Mouse (Mus musculus) MEL (cell line): ENCODE data around the gene Rnf215. TPM values are rescaled to one million over a fixed set of nuclear protein-coding genes. Genes with fewer than 3 reads are reported as not detected.

Experiments used
- DNase-seq: peaks from one replicate; pipeline ENCODE4 v3.0.0; 2011; ENCODE audit warnings: low read depth, low spot score
- H3K27ac ChIP-seq: 2 replicates; pipeline ENCODE4 v1.5.1; 2012; ENCODE audit warnings: low read depth, mild to moderate bottlenecking, control low read depth, low read length, moderate library complexity; ENCODE audit not compliant: control insufficient read depth
- H3K27me3 ChIP-seq, 2 experiments: fragments of 150-350 bp in 1 of 2; sonication (generic) in 1 of 2; 2 replicates each; pipeline ENCODE4 v1.6.1; 2012; ENCODE audit warnings: low read length in 2 of 2, mild to moderate bottlenecking in 2 of 2, improper control_type of control experiment in 1 of 2, moderate library complexity in 1 of 2; ENCODE audit not compliant: insufficient read depth in 2 of 2, control insufficient read depth in 1 of 2
- H3K36me3 ChIP-seq, 2 experiments: 2 replicates each; pipeline ENCODE4 v1.6.1; 2012 to 2014; ENCODE audit warnings: low read length in 2 of 2, improper control_type of control experiment in 1 of 2, inconsistent platforms in 1 of 2, mild to moderate bottlenecking in 1 of 2; ENCODE audit not compliant: insufficient read depth in 2 of 2, control insufficient read depth in 1 of 2
- H3K4me1 ChIP-seq, 2 experiments: fragments of 150-350 bp in 1 of 2; sonication (generic) in 1 of 2; 2 replicates each; pipeline ENCODE4 v1.6.1; 2012; ENCODE audit warnings: low read length in 2 of 2, improper control_type of control experiment in 1 of 2, mild to moderate bottlenecking in 1 of 2; ENCODE audit not compliant: insufficient read depth in 2 of 2, control insufficient read depth in 1 of 2
- H3K4me3 ChIP-seq, 2 experiments: fragments of 150-350 bp in 1 of 2; sonication (generic) in 1 of 2; 2 replicates each; pipeline ENCODE4 v1.5.1; 2012; ENCODE audit warnings: low read depth in 2 of 2, low read length in 2 of 2, mild to moderate bottlenecking in 2 of 2, moderate library complexity in 2 of 2, control low read depth in 1 of 2, improper control_type of control experiment in 1 of 2; ENCODE audit not compliant: control insufficient read depth in 1 of 2, insufficient read depth in 1 of 2
- H3K79me2 ChIP-seq: 2 replicates; pipeline ENCODE4 v1.6.1; 2012; ENCODE audit warnings: mild to moderate bottlenecking, low read length, moderate library complexity; ENCODE audit not compliant: control insufficient read depth, poor library complexity, insufficient read depth
- H3K9ac ChIP-seq: 2 replicates; pipeline ENCODE4 v1.6.1; 2012; ENCODE audit warnings: low read depth, mild to moderate bottlenecking, control low read depth, low read length, moderate library complexity; ENCODE audit not compliant: control insufficient read depth, poor library complexity, severe bottlenecking
- H3K9me3 ChIP-seq: fragments of 150-350 bp; sonication (generic); replicated peaks from 2 replicates; pipeline ENCODE4 v1.6.1; 2012; ENCODE audit warnings: mild to moderate bottlenecking, low read length, improper control_type of control experiment, moderate library complexity; ENCODE audit not compliant: insufficient read depth
- CHD1 ChIP-seq: IDR thresholded peaks from 2 replicates; pipeline ENCODE4 v1.6.1; 2012; ENCODE audit warnings: low read depth, mild to moderate bottlenecking, inconsistent platforms, low read length, improper control_type of control experiment
- E2F4 ChIP-seq: IDR thresholded peaks from 2 replicates; pipeline ENCODE4 v1.6.1; 2011; ENCODE audit warnings: low read depth, low read length, improper control_type of control experiment, borderline replicate concordance
- ELF1 ChIP-seq: IDR thresholded peaks from 2 replicates; pipeline ENCODE4 v1.6.1; 2014; ENCODE audit warnings: low read depth, mild to moderate bottlenecking, inconsistent platforms, low read length, improper control_type of control experiment, moderate library complexity
- GABPA ChIP-seq: IDR thresholded peaks from 2 replicates; pipeline ENCODE4 v1.6.1; 2012; ENCODE audit warnings: low read depth, mild to moderate bottlenecking, inconsistent platforms, low read length, improper control_type of control experiment, moderate library complexity
- KAT2A ChIP-seq: conservative IDR thresholded peaks from 2 replicates; pipeline ENCODE4 v1.6.1; 2012; ENCODE audit warnings: low read depth, low read length, improper control_type of control experiment, inconsistent platforms
- MAFK ChIP-seq: IDR thresholded peaks from 2 replicates; pipeline ENCODE4 v1.6.1; 2011; ENCODE audit warnings: low read depth, mild to moderate bottlenecking, low read length, improper control_type of control experiment, borderline replicate concordance
- MAX ChIP-seq: IDR thresholded peaks from 2 replicates; pipeline ENCODE4 v1.6.1; 2011; ENCODE audit warnings: low read length, improper control_type of control experiment
- MEF2A ChIP-seq: IDR thresholded peaks from 2 replicates; pipeline ENCODE4 v1.6.1; 2014; ENCODE audit warnings: low read depth, mild to moderate bottlenecking, inconsistent platforms, low read length, improper control_type of control experiment; ENCODE audit not compliant: poor library complexity, insufficient replicate concordance, severe bottlenecking; ENCODE audit errors: extremely low read depth
- MXI1 ChIP-seq: IDR thresholded peaks from 2 replicates; pipeline ENCODE4 v1.6.1; 2011; ENCODE audit warnings: mild to moderate bottlenecking, low read depth, low read length, improper control_type of control experiment
- MYB ChIP-seq: IDR thresholded peaks from 2 replicates; pipeline ENCODE4 v1.6.1; 2011; ENCODE audit warnings: mild to moderate bottlenecking, low read depth, low read length, improper control_type of control experiment
- MYC ChIP-seq: IDR thresholded peaks from 2 replicates; pipeline ENCODE4 v1.6.1; 2011; ENCODE audit warnings: low read depth, mild to moderate bottlenecking, low read length, improper control_type of control experiment, moderate library complexity
- POLR2A ChIP-seq, 2 experiments: IDR thresholded peaks; 2 replicates each; pipeline ENCODE4 v1.6.1; 2011 to 2012; ENCODE audit warnings: low read length in 2 of 2, mild to moderate bottlenecking in 2 of 2, control low read depth in 1 of 2, improper control_type of control experiment in 1 of 2, low read depth in 1 of 2, moderate library complexity in 1 of 2; ENCODE audit not compliant: control insufficient read depth in 1 of 2, insufficient read depth in 1 of 2, poor library complexity in 1 of 2
- POLR2AphosphoS5 ChIP-seq: IDR thresholded peaks from 2 replicates; pipeline ENCODE4 v1.6.1; 2012; ENCODE audit warnings: low read depth, borderline replicate concordance, mild to moderate bottlenecking, inconsistent platforms, low read length, moderate library complexity, mixed read lengths
- SMC3 ChIP-seq: IDR thresholded peaks from 2 replicates; pipeline ENCODE4 v1.6.1; 2011; ENCODE audit warnings: low read depth, low read length, improper control_type of control experiment
- TCF12 ChIP-seq: IDR thresholded peaks from 2 replicates; pipeline ENCODE4 v1.6.1; 2014; ENCODE audit warnings: low read depth, mild to moderate bottlenecking, inconsistent platforms, low read length, improper control_type of control experiment, moderate library complexity
- UBTF ChIP-seq: IDR thresholded peaks from 2 replicates; pipeline ENCODE4 v1.6.1; 2012; ENCODE audit warnings: low read depth, mild to moderate bottlenecking, inconsistent platforms, low read length, improper control_type of control experiment, moderate library complexity, borderline replicate concordance; ENCODE audit not compliant: insufficient read depth
- ZC3H11A ChIP-seq: IDR thresholded peaks from 2 replicates; pipeline ENCODE4 v1.6.1; 2012; ENCODE audit warnings: low read depth, mild to moderate bottlenecking, inconsistent platforms, low read length, improper control_type of control experiment
- ZNF384 ChIP-seq: IDR thresholded peaks from 2 replicates; pipeline ENCODE4 v1.6.1; 2012; ENCODE audit warnings: low read depth, mild to moderate bottlenecking, inconsistent platforms, low read length, improper control_type of control experiment
- polyA plus RNA-seq, 2 experiments: library from polyadenylated mRNA; stranded (reverse) in 1 of 2; unstranded in 1 of 2; fragments of >175 nt in 1 of 2; fragments of >200 nt in 1 of 2; gene quantifications; 2 replicates each; pipeline versions ENCODE4 v1.2.1 to v1.2.4; 2012; ENCODE audit warnings: low replicate concordance in 2 of 2, low read depth in 1 of 2; ENCODE audit not compliant: insufficient read length in 2 of 2, insufficient read depth in 1 of 2, missing spikeins in 1 of 2
- total RNA-seq: library from RNA; depleted of rRNA; stranded (reverse); fragments of 300-350 nt; gene quantifications from 2 replicates; pipeline ENCODE4 v1.2.3, GENCODE M21; 2012

The Rnf215 gene
- total and polyA plus RNA-seq, 3 experiments, result 11.3 to 13.2 TPM; not detected in 1

DNA sequence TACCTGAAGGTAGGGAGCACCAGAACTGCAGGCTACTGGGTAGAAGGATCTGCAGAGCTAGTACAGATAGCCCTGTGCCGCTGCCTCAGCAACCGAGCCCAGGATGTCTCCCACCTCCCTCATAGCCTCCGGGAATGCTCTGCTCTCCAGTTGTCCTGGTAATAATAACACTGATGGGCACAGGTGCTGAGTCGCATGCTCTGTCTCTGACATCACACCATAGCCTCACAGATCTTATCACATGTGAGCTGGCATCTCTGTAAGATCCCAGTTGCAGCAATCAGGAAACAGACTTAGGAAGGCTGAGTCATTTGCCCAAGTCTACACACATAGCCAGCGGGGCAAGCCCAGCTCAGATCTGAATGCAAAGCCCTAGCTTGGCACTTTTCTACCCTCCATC, 33.2 kb upstream of the Rnf215 start:
- Histone ChIP-seq H3K79me2 (peaks cover 4% of the 10 kb centered on the region; the same call in 1 of the 2 replicates), H3K27ac (no peak overlapping the region), H3K4me3 (no peak overlapping the region)
- TF ChIP-seq MEF2A, result no peak
- no peak for TF ChIP-seq MYB
- no peak for TF ChIP-seq E2F4
- TF ChIP-seq UBTF, result no peak
- TF ChIP-seq MAX, result no peak
- TF ChIP-seq MAFK, result no peak
- no peak for TF ChIP-seq TCF12
- no peak for TF ChIP-seq CHD1
- no peak for TF ChIP-seq GABPA
- no peak for TF ChIP-seq ZNF384
- no peak for TF ChIP-seq ZC3H11A
- no peak for TF ChIP-seq KAT2A
- no peak for TF ChIP-seq MXI1
- no peak for TF ChIP-seq POLR2A (IDR thresholded peaks at IDR 0.05; ENCODE audit: control insufficient read depth in 1 of 2, insufficient read depth in 1 of 2, low read depth in 1 of 2, low read length in 2 of 2, poor library complexity in 1 of 2)
- TF ChIP-seq MYC, result no peak
- no peak for TF ChIP-seq ELF1
- TF ChIP-seq POLR2AphosphoS5, result no peak
- TF ChIP-seq, all 39 proteins: peak for 0
- H3K9me3 ChIP-seq, result no peaks in the 10 kb centered on the region
- H3K9ac ChIP-seq, result no peak overlapping the region
- H3K27me3 ChIP-seq, result no peaks in the 10 kb centered on the region
- H3K36me3 ChIP-seq, result peaks cover 0 to 3% of the 10 kb centered on the region in 2 experiments; a peak in 1 of 4 replicates
- no peak for DNase-seq
- H3K4me1 ChIP-seq, result peaks cover 0 to 4% of the 10 kb centered on the region in 2 experiments; a peak in 2 of 4 replicates

DNA sequence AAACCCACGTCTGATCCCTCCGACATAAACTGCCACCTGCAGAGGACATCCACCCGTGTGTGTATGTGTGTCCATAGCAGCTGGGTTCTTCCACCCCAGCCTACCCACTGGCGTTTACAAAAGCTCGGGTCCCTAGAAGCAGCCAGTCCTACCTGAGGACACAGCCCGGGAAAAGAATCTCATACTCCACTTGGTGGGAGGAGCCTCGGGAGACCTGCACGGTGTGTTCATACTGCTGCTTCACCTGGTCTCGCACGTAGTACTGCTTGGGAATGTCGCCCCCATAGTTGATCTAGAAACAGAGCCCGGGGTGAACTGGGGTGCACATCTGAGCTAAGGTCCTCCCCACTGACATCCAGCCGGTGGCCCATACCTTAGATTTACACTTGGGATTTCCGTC, 31.5 kb upstream of the Rnf215 start:
- Histone ChIP-seq H3K36me3 (no peaks in the 10 kb centered on the region; a peak in 1 of 4 replicates), H3K27me3 (no peaks in the 10 kb centered on the region)
- no peak for TF ChIP-seq SMC3

More for the DNA sequence above, 31.5 kb upstream of the Rnf215 start:
- Histone ChIP-seq H3K4me3 (no peak overlapping the region), H3K9me3 (no peaks in the 10 kb centered on the region), H3K4me1 (no peaks in the 10 kb centered on the region), H3K79me2 (no peaks in the 10 kb centered on the region), H3K27ac (no peak overlapping the region), H3K9ac (no peak overlapping the region)
- DNase-seq, result no peak
